Mouse (Mus musculus): ENCODE measurements around the gene Zfp949. TPM values are rescaled to one million over a fixed set of nuclear protein-coding genes. Genes with fewer than 3 reads are reported as not detected.
A peak's percentile ranks its signal among the peaks of the same experiment; 100 is the strongest.

Gene Zfp949
- polyA plus RNA-seq, 1 experiment from 2014 or later = 6.4 TPM

DNA sequence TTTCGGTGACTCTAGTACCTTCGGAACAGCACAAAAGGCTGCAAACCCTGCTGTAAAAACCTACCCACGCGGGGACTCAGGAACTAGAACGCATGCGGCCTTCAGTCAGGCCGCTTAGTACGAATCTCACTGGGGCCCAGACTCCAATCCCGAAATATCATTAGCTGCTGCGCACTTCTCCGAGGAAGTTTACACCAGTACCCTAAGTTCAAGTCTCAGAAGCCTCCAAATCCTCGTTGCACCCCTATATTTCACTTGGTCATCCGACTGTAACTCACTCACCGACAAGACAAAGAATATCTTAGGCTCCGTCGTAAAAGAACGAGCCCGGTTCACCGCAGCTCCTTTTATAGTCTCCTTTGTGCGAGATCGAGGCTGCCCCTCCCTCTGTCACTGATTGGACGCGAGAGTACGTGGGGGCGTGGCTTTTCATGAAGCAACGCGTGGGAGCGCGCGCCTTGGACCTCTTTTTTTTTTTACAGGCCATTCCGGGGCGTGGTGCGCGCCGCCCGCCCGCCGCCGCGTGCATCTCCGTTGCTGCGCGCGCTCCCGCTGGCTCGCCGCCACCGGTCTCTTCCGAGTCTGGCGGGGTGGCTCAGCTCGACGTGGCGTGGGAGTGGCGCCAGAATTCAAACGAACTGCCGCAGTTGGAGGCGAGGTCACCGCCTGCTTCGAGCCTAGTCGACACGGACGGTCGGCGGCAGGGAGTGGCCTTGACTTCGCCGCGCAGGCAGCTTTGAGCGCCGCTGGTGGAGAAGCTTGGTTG, 25.1 kb upstream of the Zfp949 start:
- H3K4me3 ChIP-seq (replicated peaks) = peak overlapping the region; percentile 75
- H3K9me3 ChIP-seq (replicated peaks) = no peaks in the 10 kb centered on the region
- H3K4me2 ChIP-seq = peak overlapping the region; percentile 99
- under 1% methylated on average over 69 of the region's 69 CpGs for WGBS (ENCODE audit: insufficient replicate concordance)
- no peaks in the 10 kb centered on the region for H3K27me3 ChIP-seq
- peak overlapping the region; percentile 80 for H3K9ac ChIP-seq
- peak; percentile 95 for ATAC-seq (ENCODE audit: insufficient read depth)
- H3K27ac ChIP-seq (replicated peaks) = peak overlapping the region; percentile 97
- H3K4me1 ChIP-seq (replicated peaks) = peaks cover 34% of the 10 kb centered on the region
- H3K36me3 ChIP-seq (replicated peaks) = peaks cover 13% of the 10 kb centered on the region

DNA sequence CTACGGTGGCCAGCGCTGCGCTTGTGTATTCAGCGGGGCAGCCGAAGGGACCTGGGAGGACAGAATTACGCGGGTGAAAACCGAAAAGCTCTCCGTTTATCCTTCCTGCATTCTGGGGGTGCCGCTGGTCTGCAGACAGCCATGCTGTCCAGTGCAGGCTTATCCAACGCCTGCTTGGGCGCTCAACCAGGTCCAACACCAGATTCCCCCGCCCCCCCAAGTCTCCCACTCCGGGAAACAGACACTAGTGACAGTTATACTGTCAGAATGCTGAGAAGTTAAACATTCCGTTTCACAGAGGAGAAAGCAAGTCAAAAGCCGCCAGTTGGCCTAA, 24.5 kb upstream of the Zfp949 start:
- peaks cover 13% of the 10 kb centered on the region for H3K36me3 ChIP-seq (replicated peaks)
- no peaks in the 10 kb centered on the region for H3K27me3 ChIP-seq
- no peaks in the 10 kb centered on the region for H3K9me3 ChIP-seq (replicated peaks)
- H3K4me1 ChIP-seq (replicated peaks) = peaks cover 34% of the 10 kb centered on the region
- H3K4me3 ChIP-seq (replicated peaks) = peak overlapping the region; percentile 75
- peak overlapping the region; percentile 80 for H3K9ac ChIP-seq
- no peak for ATAC-seq (ENCODE audit: insufficient read depth)
- H3K4me2 ChIP-seq = peak overlapping the region; percentile 99
- WGBS (ENCODE audit: insufficient replicate concordance) = 1% methylated on average over 16 of the region's 16 CpGs
- H3K27ac ChIP-seq (replicated peaks) = peak overlapping the region; percentile 97

DNA sequence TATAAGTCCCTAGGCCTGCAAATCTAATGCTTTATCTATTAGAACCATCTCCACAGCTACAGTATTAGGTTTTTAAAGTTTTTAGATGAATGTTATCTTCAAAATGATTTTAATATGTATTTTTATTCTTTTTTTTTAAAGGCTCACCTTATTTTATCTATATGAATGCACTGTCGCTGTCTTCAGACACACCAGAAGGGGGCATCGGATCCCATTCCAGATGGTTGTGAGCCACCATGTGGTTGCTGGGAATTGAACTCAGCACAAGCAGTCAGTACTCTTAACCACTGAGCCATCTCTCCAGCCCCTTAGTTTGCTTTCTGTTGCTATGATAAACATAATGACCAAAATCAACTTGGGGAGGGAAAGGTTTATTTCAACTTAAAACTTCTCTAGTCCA, 23.5 kb upstream of the Zfp949 start:
- Histone ChIP-seq H3K4me2 (peak overlapping the region; percentile 99; the same call in 1 of the 2 replicates), H3K9ac (no peak overlapping the region), H3K4me1 (replicated peaks) (peaks cover 37% of the 10 kb centered on the region), H3K36me3 (replicated peaks) (peaks cover 13% of the 10 kb centered on the region), H3K4me3 (replicated peaks) (no peak overlapping the region), H3K9me3 (replicated peaks) (no peaks in the 10 kb centered on the region), H3K27me3 (no peaks in the 10 kb centered on the region), H3K27ac (replicated peaks) (no peak overlapping the region)
- 75% methylated on average over 2 of the region's 2 CpGs for WGBS (ENCODE audit: insufficient replicate concordance)
- ATAC-seq (ENCODE audit: insufficient read depth) = no peak

DNA sequence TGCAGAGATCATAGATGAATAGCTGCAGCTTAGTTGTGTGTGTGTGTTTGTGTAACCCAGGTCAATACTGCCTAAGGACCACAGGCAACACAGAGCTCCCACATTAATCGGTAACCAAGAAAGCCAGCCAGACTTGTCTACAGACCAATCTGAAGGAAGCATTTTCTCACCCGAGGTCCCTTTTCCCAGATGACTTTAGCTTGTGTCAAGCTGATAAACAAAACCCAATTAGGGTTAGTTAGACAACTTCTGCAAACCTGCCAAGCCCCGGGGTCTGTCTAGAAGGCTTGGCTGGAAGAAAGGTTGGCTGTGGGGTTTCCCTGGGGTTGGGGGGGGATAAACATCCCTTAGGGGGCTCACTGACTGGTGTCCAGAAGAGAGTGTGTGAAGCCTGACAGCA, 23.0 kb upstream of the Zfp949 start:
- 58% methylated on average over 3 of the region's 3 CpGs for WGBS (ENCODE audit: insufficient replicate concordance)

DNA sequence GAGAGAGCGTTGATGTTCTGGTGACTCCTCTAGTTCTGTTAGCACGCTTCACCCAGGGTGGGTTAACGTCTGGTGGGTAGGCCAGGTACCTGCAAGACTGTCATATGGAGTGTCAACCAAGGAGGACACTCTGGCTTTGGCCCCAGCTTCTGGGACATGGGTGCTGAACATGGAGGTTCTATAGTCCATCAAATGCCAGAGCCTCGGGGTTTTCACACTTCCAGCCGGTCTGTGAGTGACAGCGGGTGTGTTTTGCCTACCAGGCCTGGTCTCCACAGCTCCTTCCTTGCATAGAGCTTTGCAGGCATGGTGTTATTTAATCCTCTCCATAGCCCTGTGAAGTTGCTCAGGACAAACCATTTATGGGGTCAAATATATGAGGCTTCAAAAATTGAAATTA, 22.5 kb upstream of the Zfp949 start:
- H3K9ac ChIP-seq = no peak overlapping the region
- ATAC-seq (ENCODE audit: insufficient read depth) = no peak
- 83% methylated on average over 6 of the region's 6 CpGs for WGBS (ENCODE audit: insufficient replicate concordance)
- no peaks in the 10 kb centered on the region for H3K27me3 ChIP-seq
- H3K4me2 ChIP-seq = no peak overlapping the region
- H3K36me3 ChIP-seq (replicated peaks) = peaks cover 9% of the 10 kb centered on the region
- H3K4me3 ChIP-seq (replicated peaks) = no peak overlapping the region
- H3K27ac ChIP-seq (replicated peaks) = no peak overlapping the region
- no peaks in the 10 kb centered on the region for H3K9me3 ChIP-seq (replicated peaks)
- H3K4me1 ChIP-seq (replicated peaks) = peaks cover 38% of the 10 kb centered on the region

More for the DNA sequence above, 23.0 kb upstream of the Zfp949 start:
- H3K4me1 ChIP-seq (replicated peaks) = peaks cover 37% of the 10 kb centered on the region
- no peak for ATAC-seq (ENCODE audit: insufficient read depth)
- H3K9ac ChIP-seq = no peak overlapping the region
- H3K4me2 ChIP-seq = no peak overlapping the region
- H3K9me3 ChIP-seq (replicated peaks) = no peaks in the 10 kb centered on the region
- H3K27me3 ChIP-seq = no peaks in the 10 kb centered on the region
- H3K36me3 ChIP-seq (replicated peaks) = peaks cover 13% of the 10 kb centered on the region
- H3K27ac ChIP-seq (replicated peaks) = no peak overlapping the region
- H3K4me3 ChIP-seq (replicated peaks) = no peak overlapping the region

DNA sequence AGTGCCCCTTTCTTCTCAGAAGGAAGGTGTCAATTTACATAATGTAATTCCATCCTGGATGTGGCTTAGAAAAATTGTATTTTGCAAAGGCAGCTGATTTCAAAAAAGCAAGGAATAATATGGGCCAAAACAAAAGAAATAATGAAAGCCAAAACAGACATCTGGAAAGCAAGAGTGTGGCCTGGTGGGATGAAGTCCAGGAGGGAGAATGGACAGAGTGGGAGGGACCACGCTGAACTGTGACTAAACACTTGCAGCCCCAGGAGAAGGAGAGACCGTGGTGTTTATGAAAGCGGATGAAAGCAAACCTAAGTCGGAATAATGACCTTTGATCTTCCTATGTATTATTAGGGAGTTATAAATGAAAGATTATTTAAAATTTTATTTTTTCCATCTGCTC, 19.9 kb upstream of the Zfp949 start:
- no peaks in the 10 kb centered on the region for H3K9me3 ChIP-seq (replicated peaks)
- no peak overlapping the region for H3K4me2 ChIP-seq
- H3K36me3 ChIP-seq (replicated peaks) = no peaks in the 10 kb centered on the region
- H3K4me1 ChIP-seq (replicated peaks) = peaks cover 25% of the 10 kb centered on the region
- no peak overlapping the region for H3K4me3 ChIP-seq (replicated peaks)
- no peaks in the 10 kb centered on the region for H3K27me3 ChIP-seq
- no peak for ATAC-seq (ENCODE audit: insufficient read depth)
- no peak overlapping the region for H3K27ac ChIP-seq (replicated peaks)
- 78% methylated on average over 4 of the region's 4 CpGs for WGBS (ENCODE audit: insufficient replicate concordance)
- H3K9ac ChIP-seq = no peak overlapping the region

DNA sequence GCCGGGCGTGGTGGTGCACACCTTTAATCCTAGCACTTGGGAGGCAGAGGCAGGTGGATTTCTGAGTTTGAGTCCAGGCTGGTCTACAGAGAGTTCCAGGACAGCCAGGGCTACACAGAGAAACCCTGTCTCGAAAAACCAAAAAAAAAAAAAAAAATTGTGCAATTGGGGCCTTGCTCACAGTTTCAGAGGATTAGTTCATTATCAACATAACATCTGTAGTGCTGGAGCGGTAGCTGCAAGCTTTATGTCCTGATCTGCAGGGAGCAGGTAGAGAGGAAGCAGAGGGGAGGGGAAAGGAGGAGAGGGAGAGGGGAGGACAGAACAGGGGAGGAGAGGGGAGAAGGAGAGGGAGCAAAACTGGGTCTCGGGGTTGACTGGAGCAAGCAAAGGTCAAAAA, 19.1 kb upstream of the Zfp949 start:
- Histone ChIP-seq H3K9ac (no peak overlapping the region), H3K36me3 (replicated peaks) (no peaks in the 10 kb centered on the region), H3K27me3 (no peaks in the 10 kb centered on the region), H3K27ac (replicated peaks) (no peak overlapping the region), H3K4me3 (replicated peaks) (no peak overlapping the region), H3K4me1 (replicated peaks) (peaks cover 20% of the 10 kb centered on the region), H3K4me2 (no peak overlapping the region), H3K9me3 (replicated peaks) (no peaks in the 10 kb centered on the region)
- ATAC-seq (ENCODE audit: insufficient read depth) = no peak
- WGBS (ENCODE audit: insufficient replicate concordance) = 45% methylated on average over 5 of the region's 5 CpGs

DNA sequence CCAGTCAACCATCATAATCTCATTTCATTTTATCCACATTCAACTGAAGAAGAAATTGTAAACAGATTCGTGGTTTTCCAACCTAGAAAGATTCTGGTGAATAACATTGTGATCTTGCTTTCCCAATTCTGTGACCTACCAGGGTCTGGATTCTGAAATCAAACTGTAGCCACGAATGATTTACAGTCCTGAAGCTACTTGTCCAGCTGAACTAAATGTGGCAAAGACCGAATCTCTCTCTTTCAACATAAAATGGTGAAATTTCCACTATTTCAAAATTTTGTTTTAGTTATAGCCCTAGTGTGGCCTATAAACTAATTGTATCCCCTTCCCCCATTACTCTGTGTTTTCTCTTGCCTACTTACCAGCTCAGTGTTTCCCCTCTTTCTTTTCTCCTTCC, 18.2 kb upstream of the Zfp949 start:
- ATAC-seq (ENCODE audit: insufficient read depth) = no peak
- H3K27ac ChIP-seq (replicated peaks) = no peak overlapping the region
- H3K4me1 ChIP-seq (replicated peaks) = peaks cover 14% of the 10 kb centered on the region; the same call in 1 of the 2 replicates
- no peak overlapping the region for H3K4me3 ChIP-seq (replicated peaks)
- 57% methylated on average over 3 of the region's 3 CpGs for WGBS (ENCODE audit: insufficient replicate concordance)
- H3K9ac ChIP-seq = no peak overlapping the region
- no peaks in the 10 kb centered on the region for H3K36me3 ChIP-seq (replicated peaks)
- H3K27me3 ChIP-seq = no peaks in the 10 kb centered on the region
- no peaks in the 10 kb centered on the region for H3K9me3 ChIP-seq (replicated peaks)
- H3K4me2 ChIP-seq = no peak overlapping the region

DNA sequence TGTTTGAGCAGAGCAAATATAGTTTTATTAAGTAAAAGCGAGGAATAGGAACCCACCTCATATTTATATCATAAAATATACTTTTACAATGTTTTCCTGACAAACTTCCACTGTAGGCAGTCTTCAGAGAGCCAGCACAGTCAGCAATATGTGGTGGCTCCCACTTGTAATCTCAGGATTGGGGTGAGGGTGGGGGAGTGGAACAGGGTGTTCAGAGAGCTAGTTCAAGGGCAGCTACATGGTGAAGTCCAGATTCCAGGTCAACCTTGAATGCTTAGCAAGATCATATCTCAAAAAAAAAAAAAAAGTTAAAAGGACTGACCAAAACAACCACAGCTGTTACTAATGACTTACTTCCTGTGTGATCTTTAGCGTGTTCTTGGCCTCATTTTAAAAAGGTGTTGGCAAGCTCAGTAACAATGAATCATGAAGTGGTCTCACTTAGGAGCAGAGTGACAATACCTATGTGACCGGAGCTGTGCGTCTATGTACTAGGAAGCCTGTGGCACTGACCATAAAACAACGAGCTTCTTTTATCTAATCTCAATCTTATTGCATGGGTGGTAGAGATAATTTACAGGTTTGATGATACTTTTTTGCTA, 17.7 kb upstream of the Zfp949 start:
- no peak overlapping the region for H3K4me3 ChIP-seq (replicated peaks)
- no peak for ATAC-seq (ENCODE audit: insufficient read depth)
- WGBS (ENCODE audit: insufficient replicate concordance) = 57% methylated on average over 5 of the region's 5 CpGs

DNA sequence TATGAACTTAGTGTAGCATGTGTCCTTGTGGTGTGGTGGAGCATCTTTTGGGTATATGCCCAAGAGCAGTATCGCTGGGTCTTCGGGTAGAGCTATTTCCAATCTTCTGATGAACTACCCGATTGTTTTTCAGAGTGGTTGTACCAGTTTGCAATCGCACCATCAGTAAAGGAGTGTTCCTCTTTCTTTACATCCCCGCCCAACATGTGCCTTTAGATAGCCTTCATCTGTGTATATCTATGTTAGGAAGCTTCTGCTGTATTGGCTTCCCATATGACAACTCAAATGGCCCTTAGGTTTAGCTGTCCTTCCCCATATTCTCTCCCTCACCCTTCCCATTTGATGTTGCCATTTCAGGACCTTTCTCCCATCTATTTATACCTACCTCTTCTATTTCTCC, 13.7 kb upstream of the Zfp949 start:
- Histone ChIP-seq H3K4me1 (replicated peaks) (peaks cover 7% of the 10 kb centered on the region; the same call in 1 of the 2 replicates), H3K27ac (replicated peaks) (no peak overlapping the region), H3K9ac (no peak overlapping the region), H3K36me3 (replicated peaks) (no peaks in the 10 kb centered on the region), H3K4me2 (no peak overlapping the region), H3K27me3 (no peaks in the 10 kb centered on the region; the same call in 1 of the 2 replicates), H3K9me3 (replicated peaks) (no peaks in the 10 kb centered on the region), H3K4me3 (replicated peaks) (no peak overlapping the region)
- 44% methylated on average over 5 of the region's 5 CpGs for WGBS (ENCODE audit: insufficient replicate concordance)
- no peak for ATAC-seq (ENCODE audit: insufficient read depth)

More for the DNA sequence above, 17.7 kb upstream of the Zfp949 start:
- Histone ChIP-seq H3K36me3 (replicated peaks) (no peaks in the 10 kb centered on the region), H3K9ac (no peak overlapping the region), H3K9me3 (replicated peaks) (no peaks in the 10 kb centered on the region), H3K27me3 (no peaks in the 10 kb centered on the region), H3K4me1 (replicated peaks) (peaks cover 10% of the 10 kb centered on the region; the same call in 1 of the 2 replicates), H3K27ac (replicated peaks) (no peak overlapping the region), H3K4me2 (no peak overlapping the region)

DNA sequence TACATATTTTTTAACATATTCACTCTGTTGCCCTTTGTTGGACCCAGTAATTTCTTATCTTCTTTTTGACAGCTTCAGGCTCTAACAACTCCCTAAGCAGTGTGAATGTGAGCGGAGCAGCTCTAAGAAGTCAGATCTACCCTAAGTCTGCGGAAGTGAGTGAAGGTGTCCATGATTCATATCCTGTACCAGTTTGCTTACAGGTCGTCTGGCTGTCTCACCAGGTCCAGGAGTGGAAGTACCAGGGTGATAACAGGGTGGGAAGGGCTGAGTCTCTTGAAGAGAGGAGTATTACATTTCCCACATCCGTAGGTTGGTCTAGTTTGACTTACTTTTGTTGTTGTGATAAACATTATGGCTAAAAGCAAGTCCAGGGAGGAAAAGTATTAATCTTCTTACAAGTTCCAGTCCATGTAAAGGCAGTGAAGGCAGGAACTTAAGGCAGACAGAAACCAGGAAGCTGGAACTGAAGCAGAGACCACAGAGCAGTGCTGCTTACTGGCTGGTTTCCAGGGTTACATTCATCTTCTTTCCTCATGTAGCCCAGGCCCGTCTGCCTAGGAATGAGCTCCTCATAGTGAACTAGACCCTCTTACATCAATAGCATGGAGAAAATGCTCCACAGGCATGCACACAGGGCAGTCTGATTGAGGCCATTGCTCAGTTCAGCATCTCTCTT, 8.1 kb upstream of the Zfp949 start:
- H3K4me1 ChIP-seq (replicated peaks) = no peaks in the 10 kb centered on the region
- no peak for ATAC-seq (ENCODE audit: insufficient read depth)
- no peaks in the 10 kb centered on the region; the same call in 1 of the 2 replicates for H3K27me3 ChIP-seq
- WGBS (ENCODE audit: insufficient replicate concordance) = 41% methylated on average over 5 of the region's 5 CpGs
- H3K9ac ChIP-seq = no peak overlapping the region
- H3K27ac ChIP-seq (replicated peaks) = no peak overlapping the region
- no peaks in the 10 kb centered on the region for H3K36me3 ChIP-seq (replicated peaks)
- H3K9me3 ChIP-seq (replicated peaks) = no peaks in the 10 kb centered on the region
- H3K4me3 ChIP-seq (replicated peaks) = no peak overlapping the region
- no peak overlapping the region for H3K4me2 ChIP-seq

Data from liver, embryonic 15.5 days (tissue).